In the genomic region with DNA sequence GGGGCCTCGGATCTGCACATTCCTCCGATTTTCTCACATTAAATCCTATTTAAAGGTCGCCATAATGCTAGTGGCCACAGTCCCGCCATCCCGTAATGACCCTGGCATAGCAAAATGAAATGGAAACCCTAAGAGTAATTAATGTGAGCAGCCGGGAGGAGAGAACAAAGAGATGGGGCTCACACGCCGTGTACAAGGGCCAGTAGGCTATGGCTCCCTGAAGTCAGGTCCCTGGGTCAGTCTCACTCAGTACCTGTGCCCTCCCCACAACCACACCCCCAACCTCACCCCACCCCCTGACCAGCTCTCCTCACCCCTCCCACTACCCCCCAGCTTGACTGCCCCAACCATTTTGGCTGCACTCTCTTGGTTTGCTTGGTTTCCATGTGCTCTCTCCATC, we compare ENCODE assay signal across 17 mouse cellular contexts. TPM values are rescaled to one million over a fixed set of nuclear protein-coding genes. Genes with fewer than 3 reads are reported as not detected.
A peak's percentile ranks its signal among the peaks of the same experiment; 100 is the strongest.
DNase-seq lines count a peak whose midpoint lies in the region; ATAC-seq and TF ChIP-seq lines count a peak whose summit lies in the region.
"Had no signal": no experiment of that assay in that cellular context is flagged by ENCODE, and none has a peak within 500 bp of the region (broad histone marks: within the 10 kb centered on the region; RNA-seq: fewer than 3 reads in every experiment).

No protein-coding gene starts in this region.

- ATAC-seq in kidney, embryonic 15.5 days (replicated peaks; ENCODE audit: low FRiP score), result peak; percentile 71
- peak; percentile 37 for ATAC-seq in Patski
- ATAC-seq in intestine, embryonic 14.5 days (replicated peaks; ENCODE audit: low FRiP score, low TSS enrichment, low read depth), result peak; percentile 75
- ATAC-seq: inflammation-experienced regulatory T-cells, adult 6 months; liver, embryonic 12.5 days had no signal

- TF ChIP-seq CTCF in Patski (IDR thresholded peaks at IDR 0.05), result no peak

- POLR2A ChIA-PET in Patski (lab: Charles Lee), result no interaction called here

- DNase-seq in kidney, postnatal 10 days, result no peak
- no peak for DNase-seq in Patski (ENCODE audit: low read depth, low spot score)
- no peak for DNase-seq in intestine, embryonic 14.5 days (ENCODE audit: low spot score)
- peak; percentile 19 for DNase-seq in retina, postnatal 1 day
- DNase-seq in spleen, adult 12 weeks (ENCODE audit: low spot score), result no peak
- DNase-seq in lung, postnatal 36 days, result no peak
- DNase-seq: cerebellum, adult 8-10 months; lung, postnatal 10 days; thymus, adult 2 months had no signal

- CTCF ChIA-PET in Patski (lab: Charles Lee), result interaction anchor here (1.6 kb wide), 1 partner anchor 12 kb away, joined by 5 read pairs; no protein-coding TSS in a partner anchor

- peak overlapping the region; percentile 87 for H3K27ac ChIP-seq in kidney, embryonic 15.5 days
- H3K27ac ChIP-seq in intestine, embryonic 14.5 days (ENCODE audit: low read depth), result peak overlapping the region; percentile 30
- H3K27ac ChIP-seq: heart, embryonic 15.5 days; layer of hippocampus, adult 2 months; liver, embryonic 12.5 days; midbrain, embryonic 12.5 days had no signal

- in situ Hi-C loops in Patski (cut with MboI; ENCODE audit: low pct_unique_long_range_greater_than_20kb), result loop anchor here (5.0 kb wide), 1 partner anchor 39 kb away; no protein-coding TSS in a partner anchor

- H3K4me2 ChIP-seq in kidney, embryonic 15.5 days, result peak overlapping the region; percentile 41
- 0 out of 2 replicates have a peak overlapping the region, but pooled peaks have one; percentile 18 for H3K4me2 ChIP-seq in intestine, embryonic 14.5 days (ENCODE audit: low read length)
- H3K4me2 ChIP-seq: heart, embryonic 15.5 days; liver, embryonic 12.5 days; midbrain, embryonic 12.5 days had no signal

- H3K4me3 ChIP-seq in kidney, embryonic 15.5 days (replicated peaks), result no peak overlapping the region
- no peak overlapping the region for H3K4me3 ChIP-seq in intestine, embryonic 14.5 days (ENCODE audit: low read depth, low read length)
- H3K4me3 ChIP-seq: erythroblast, embryonic 14.5 days; heart, embryonic 15.5 days; layer of hippocampus, adult 2 months; liver, embryonic 12.5 days; midbrain, embryonic 12.5 days had no signal

- H3K36me3 ChIP-seq in kidney, embryonic 15.5 days, result peaks cover 3% of the 10 kb centered on the region; the same call in 1 of the 2 replicates
- H3K36me3 ChIP-seq in intestine, embryonic 14.5 days (ENCODE audit: control insufficient read depth, insufficient read depth, low read length), result no peaks in the 10 kb centered on the region
- H3K36me3 ChIP-seq: heart, embryonic 15.5 days; liver, embryonic 12.5 days; midbrain, embryonic 12.5 days had no signal

- no peaks in the 10 kb centered on the region for H3K9me3 ChIP-seq in kidney, embryonic 15.5 days (replicated peaks)
- no peaks in the 10 kb centered on the region for H3K9me3 ChIP-seq in intestine, embryonic 14.5 days (ENCODE audit: control insufficient read depth, low read length)
- H3K9me3 ChIP-seq: heart, embryonic 15.5 days; liver, embryonic 12.5 days; midbrain, embryonic 12.5 days had no signal

- 20% methylated on average over 8 of the region's 8 CpGs for WGBS in kidney, embryonic 15.5 days
- WGBS in intestine, embryonic 14.5 days, result 74% methylated on average over 8 of the region's 8 CpGs

- H3K27me3 ChIP-seq in kidney, embryonic 15.5 days, result no peaks in the 10 kb centered on the region
- H3K27me3 ChIP-seq in Patski, result no peaks in the 10 kb centered on the region
- no peaks in the 10 kb centered on the region for H3K27me3 ChIP-seq in intestine, embryonic 14.5 days (replicated peaks; ENCODE audit: control insufficient read depth, insufficient read depth, low read length)
- H3K27me3 ChIP-seq: CH12.LX; heart, embryonic 15.5 days; liver, embryonic 12.5 days; midbrain, embryonic 12.5 days had no signal

- H3K9ac ChIP-seq in kidney, embryonic 15.5 days, result no peak overlapping the region
- no peak overlapping the region for H3K9ac ChIP-seq in intestine, embryonic 14.5 days (ENCODE audit: low read length)
- H3K9ac ChIP-seq: heart, embryonic 15.5 days; liver, embryonic 12.5 days; midbrain, embryonic 12.5 days had no signal

- H3K4me1 ChIP-seq in kidney, embryonic 15.5 days, result peaks cover 77% of the 10 kb centered on the region
- H3K4me1 ChIP-seq in intestine, embryonic 14.5 days (replicated peaks; ENCODE audit: control insufficient read depth, insufficient read depth, low read length), result peaks cover 43% of the 10 kb centered on the region

RNA-seq across cellular contexts. Expression of a gene that starts 31.6 kb away (rescaled TPM):
- 20.1 and 20.8 TPM in 2 replicates for polyA plus RNA-seq in kidney, embryonic 15.5 days (2015; fragmentation: Nextera tagmentation; extraction: Ambion mirVana)
- polyA plus RNA-seq in Patski (2021), result 13.0 TPM
- polyA plus RNA-seq in intestine, embryonic 14.5 days (2014; fragmentation: Nextera tagmentation; extraction: Ambion mirVana), result 12.6 and 14.4 TPM in 2 replicates
